Mouse (Mus musculus): ENCODE results near the gene Elf2.
"Not testable (repeated sequence)": the region's sequence is repeated elsewhere in the genome, so short reads cannot be mapped to it uniquely, and the experiment has no call there.

The Elf2 gene

GRCm38 (mm10) chr3:51358660-51359557 lies 18.4 kb upstream of the Elf2 start:
- peak; percentile 85 for DNase-seq (ENCODE audit: low read depth)

GRCm38 (mm10) chr3:51358181-51358580 lies 17.7 kb upstream of the Elf2 start:
- DNase-seq (ENCODE audit: low read depth): no peak

- DNase-seq (ENCODE audit: low read depth): no peak
Observed at GRCm38 (mm10) chr3:51357624-51358023, 17.2 kb upstream of the Elf2 start.

- no peak for DNase-seq (ENCODE audit: low read depth)
Observed at GRCm38 (mm10) chr3:51357078-51357477, 16.6 kb upstream of the Elf2 start.

GRCm38 (mm10) chr3:51354956-51355355 lies 14.5 kb upstream of the Elf2 start:
- not testable (repeated sequence) for DNase-seq (ENCODE audit: low read depth)

GRCm38 (mm10) chr3:51354034-51354427 lies 13.6 kb upstream of the Elf2 start:
- DNase-seq (ENCODE audit: low read depth): no peak

GRCm38 (mm10) chr3:51353325-51354033 lies 13.0 kb upstream of the Elf2 start:
- DNase-seq (ENCODE audit: low read depth): no peak

- no peak for DNase-seq (ENCODE audit: low read depth)
Observed at GRCm38 (mm10) chr3:51350806-51351205, 10.3 kb upstream of the Elf2 start.

GRCm38 (mm10) chr3:51348646-51349238 lies 8.3 kb upstream of the Elf2 start:
- no peak for DNase-seq (ENCODE audit: low read depth)

- DNase-seq (ENCODE audit: low read depth): not testable (repeated sequence)
Observed at GRCm38 (mm10) chr3:51345017-51345416, 4.6 kb upstream of the Elf2 start.

GRCm38 (mm10) chr3:51344182-51344581 lies 3.7 kb upstream of the Elf2 start:
- not testable (repeated sequence) for DNase-seq (ENCODE audit: low read depth)

GRCm38 (mm10) chr3:51343260-51343659 lies 2.8 kb upstream of the Elf2 start:
- no peak for DNase-seq (ENCODE audit: low read depth)

- DNase-seq (ENCODE audit: low read depth): no peak
Observed at GRCm38 (mm10) chr3:51342152-51342551, 1.7 kb upstream of the Elf2 start.

GRCm38 (mm10) chr3:51341268-51342081 lies 1.0 kb upstream of the Elf2 start:
- no peak for DNase-seq (ENCODE audit: low read depth)

GRCm38 (mm10) chr3:51339734-51340551 lies 520 bp downstream of the Elf2 start:
- no peak for DNase-seq (ENCODE audit: low read depth)

- no peak for DNase-seq (ENCODE audit: low read depth)
Observed at GRCm38 (mm10) chr3:51339378-51339733, 1.1 kb downstream of the Elf2 start.

- DNase-seq (ENCODE audit: low read depth): no peak
Observed at GRCm38 (mm10) chr3:51335378-51335777, 5.1 kb downstream of the Elf2 start.

- DNase-seq (ENCODE audit: low read depth): no peak
Observed at GRCm38 (mm10) chr3:51333950-51334349, 6.5 kb downstream of the Elf2 start.

- no peak for DNase-seq (ENCODE audit: low read depth)
Observed at GRCm38 (mm10) chr3:51333234-51333889, 7.1 kb downstream of the Elf2 start.

GRCm38 (mm10) chr3:51330086-51330485 lies 10.4 kb downstream of the Elf2 start:
- DNase-seq (ENCODE audit: low read depth): no peak

- DNase-seq (ENCODE audit: low read depth): no peak
Observed at GRCm38 (mm10) chr3:51328546-51328945, 11.9 kb downstream of the Elf2 start.
